Comparison of ENCODE assay signal across 1 mouse cellular context in genomic region chr11:88995616-88996015, GRCm38 (mm10).
TF ChIP-seq lines count a peak whose summit lies in the region.

No protein-coding gene starts in this region.

TF ChIP-seq in MEL, 35 proteins besides CTCF, POLR2A, EP300 and RAD21:
- TF ChIP-seq POLR2AphosphoS2 (IDR thresholded peaks at IDR 0.05; ENCODE audit: low read length): no peak
- TF ChIP-seq ZKSCAN1 (IDR thresholded peaks at IDR 0.05; ENCODE audit: low read depth, low read length): peak; percentile 76
- TF ChIP-seq KAT2A (conservative IDR thresholded peaks at IDR 0.05; ENCODE audit: low read depth, low read length): no peak
- no peak for TF ChIP-seq GABPA (IDR thresholded peaks at IDR 0.05; ENCODE audit: low read depth, low read length)
